Mouse (Mus musculus) C2C12 (cell line): ENCODE data around the gene Syne3.

ENCODE experiments used
- CEBPB ChIP-seq: IDR thresholded peaks from one replicate; pipeline ENCODE4 v1.6.1; 2011; ENCODE audit warnings: low read depth, mild to moderate bottlenecking, control low read depth, moderate library complexity
- CTCF ChIP-seq: IDR thresholded peaks from one replicate; pipeline ENCODE4 v1.5.1; 2011; ENCODE audit not compliant: control insufficient read depth, insufficient read depth, insufficient read length
- FOSL1 ChIP-seq: IDR thresholded peaks from one replicate; pipeline ENCODE4 v1.8.0; 2011; ENCODE audit warnings: mild to moderate bottlenecking, low read length; ENCODE audit not compliant: poor library complexity, insufficient read depth, severe bottlenecking
- MAX ChIP-seq: IDR thresholded peaks from one replicate; pipeline ENCODE4 v1.6.1; 2011; ENCODE audit warnings: mild to moderate bottlenecking, control low read depth
- MYOD1 ChIP-seq: IDR thresholded peaks from one replicate; pipeline ENCODE4 v1.6.1; 2011; ENCODE audit warnings: low read depth; ENCODE audit not compliant: control insufficient read depth, insufficient read length
- MYOG ChIP-seq: IDR thresholded peaks from one replicate; pipeline ENCODE4 v1.6.1; 2011; ENCODE audit not compliant: control insufficient read depth, insufficient read length; ENCODE audit errors: extremely low read depth
- USF1 ChIP-seq: IDR thresholded peaks from one replicate; pipeline ENCODE4 v1.6.1; 2011; ENCODE audit warnings: low read depth, mild to moderate bottlenecking, control low read depth, moderate library complexity

- no peak for TF ChIP-seq CTCF
- TF ChIP-seq MAX: no peak
- TF ChIP-seq USF1: no peak
- TF ChIP-seq MYOD1: no peak
- TF ChIP-seq MYOG: no peak
- TF ChIP-seq CEBPB: no peak
- TF ChIP-seq FOSL1: no peak
Measured at GRCm38 (mm10) chr12:104916776-104917175, 92.8 kb downstream of the Syne3 start.
